Mouse (Mus musculus) hindbrain, embryonic 14.5 days (tissue): ENCODE measurements around the gene Neurl1b. TPM values are rescaled to one million over a fixed set of nuclear protein-coding genes. Genes with fewer than 3 reads are reported as not detected.

Experiments used
- ATAC-seq: fragments of 200-750 bp; cut with Nextera tagmentation; 2 replicates; pipeline ENCODE4 v1.8.0; 2017; ENCODE audit warnings: moderate number of reproducible peaks, mild to moderate bottlenecking, moderate TSS enrichment, moderate library complexity; ENCODE audit not compliant: low FRiP score
- DNase-seq: peaks from one replicate; pipeline ENCODE4 v3.0.0-alpha.2; 2015; ENCODE audit warnings: low spot score
- H3K27ac ChIP-seq: fragments of 300-500 bp; sonication (generic); 2 replicates; pipeline ENCODE4 v1.5.1; 2014; ENCODE audit warnings: mild to moderate bottlenecking, moderate library complexity
- H3K27me3 ChIP-seq: fragments of 300-500 bp; sonication (generic); 2 replicates; pipeline ENCODE4 v1.6.1; 2014; ENCODE audit warnings: mild to moderate bottlenecking, low read length, mixed read lengths; ENCODE audit not compliant: control insufficient read depth, insufficient read depth
- H3K36me3 ChIP-seq: fragments of 300-500 bp; sonication (generic); replicated peaks from 2 replicates; pipeline ENCODE4 v1.6.1; 2014; ENCODE audit not compliant: control insufficient read depth, insufficient read depth
- H3K4me1 ChIP-seq: fragments of 300-500 bp; sonication (generic); replicated peaks from 2 replicates; pipeline ENCODE4 v1.6.1; 2014; ENCODE audit warnings: antibody characterized with exemption, low read length, mixed read lengths; ENCODE audit not compliant: control insufficient read depth, insufficient read depth
- H3K4me2 ChIP-seq: fragments of 300-500 bp; sonication (generic); replicated peaks from 2 replicates; pipeline ENCODE4 v1.6.1; 2014; ENCODE audit warnings: mild to moderate bottlenecking, moderate library complexity
- H3K4me3 ChIP-seq: fragments of 300-500 bp; sonication (generic); replicated peaks from 2 replicates; pipeline ENCODE4 v1.5.1; 2014; ENCODE audit warnings: mild to moderate bottlenecking, low read length
- H3K9ac ChIP-seq: fragments of 300-500 bp; sonication (generic); 2 replicates; pipeline ENCODE4 v1.6.1; 2014
- H3K9me3 ChIP-seq: fragments of 300-500 bp; sonication (generic); 2 replicates; pipeline ENCODE4 v1.6.1; 2016; ENCODE audit warnings: low read length; ENCODE audit not compliant: control insufficient read depth
- WGBS: fragments of 180-500 bp; shearing (Covaris S2); extraction: QIAGEN DNeasy Blood & Tissue Kit; methylation state at CpG from one replicate; pipeline ENCODE4 v1.1.7; 2014; 5-methylcytosine and 5-hydroxymethylcytosine counted together
- polyA plus RNA-seq: library from polyadenylated mRNA; unstranded; fragments of >200 nt; fragmentation: Nextera tagmentation; extraction: Ambion mirVana; gene quantifications from 2 replicates; pipeline ENCODE4 v1.2.1, GENCODE M21; 2014

Neurl1b gene
- polyA plus RNA-seq, 1 experiment from 2014 or later = 1.9 TPM

GRCm38 (mm10) chr17:26389241-26389640, 25.4 kb upstream of the Neurl1b start:
- DNase-seq = no peak
- Histone ChIP-seq H3K4me2 (no peak overlapping the region), H3K27me3 (no peaks in the 10 kb centered on the region), H3K27ac (no peak overlapping the region), H3K9me3 (no peaks in the 10 kb centered on the region), H3K9ac (no peak overlapping the region), H3K4me1 (no peaks in the 10 kb centered on the region), H3K4me3 (no peak overlapping the region), H3K36me3 (no peaks in the 10 kb centered on the region)
- no peak for ATAC-seq
- 87% methylated on average over 9 of the region's 9 CpGs for WGBS

DNA sequence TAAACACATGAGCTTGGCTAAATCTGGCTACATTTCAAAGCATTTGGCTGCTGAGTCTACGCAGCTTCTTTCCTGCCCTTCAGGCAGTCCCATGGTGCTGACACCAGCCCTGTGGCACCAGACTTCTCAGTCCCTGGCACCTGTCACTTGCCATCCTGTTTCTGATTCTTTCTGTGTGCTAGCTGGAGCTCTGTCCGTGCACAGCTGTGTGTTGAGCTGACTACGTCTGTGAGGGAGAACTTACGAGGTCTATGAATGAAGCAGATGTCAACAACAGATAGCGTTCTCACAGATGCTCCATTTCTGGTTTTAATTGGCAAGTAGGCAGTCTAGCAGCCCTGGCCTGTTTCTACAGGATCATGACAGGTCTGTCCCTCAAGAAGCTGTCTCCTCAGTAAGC, 24.0 kb upstream of the Neurl1b start:
- Histone ChIP-seq H3K36me3 (no peaks in the 10 kb centered on the region), H3K9ac (no peak overlapping the region), H3K9me3 (no peaks in the 10 kb centered on the region), H3K27me3 (no peaks in the 10 kb centered on the region), H3K4me2 (no peak overlapping the region), H3K4me1 (no peaks in the 10 kb centered on the region), H3K27ac (no peak overlapping the region), H3K4me3 (no peak overlapping the region)
- DNase-seq = no peak
- WGBS = 63% methylated on average over 5 of the region's 5 CpGs
- ATAC-seq = no peak

- Histone ChIP-seq H3K27me3 (no peaks in the 10 kb centered on the region), H3K4me2 (no peak overlapping the region), H3K4me3 (no peak overlapping the region), H3K4me1 (no peaks in the 10 kb centered on the region), H3K27ac (no peak overlapping the region), H3K9me3 (no peaks in the 10 kb centered on the region), H3K36me3 (no peaks in the 10 kb centered on the region), H3K9ac (no peak overlapping the region)
- DNase-seq = no peak
- ATAC-seq = no peak
- 86% methylated on average over 7 of the region's 7 CpGs for WGBS
These were observed 22.3 kb upstream of the Neurl1b start for GRCm38 (mm10) chr17:26392355-26392754.

DNA sequence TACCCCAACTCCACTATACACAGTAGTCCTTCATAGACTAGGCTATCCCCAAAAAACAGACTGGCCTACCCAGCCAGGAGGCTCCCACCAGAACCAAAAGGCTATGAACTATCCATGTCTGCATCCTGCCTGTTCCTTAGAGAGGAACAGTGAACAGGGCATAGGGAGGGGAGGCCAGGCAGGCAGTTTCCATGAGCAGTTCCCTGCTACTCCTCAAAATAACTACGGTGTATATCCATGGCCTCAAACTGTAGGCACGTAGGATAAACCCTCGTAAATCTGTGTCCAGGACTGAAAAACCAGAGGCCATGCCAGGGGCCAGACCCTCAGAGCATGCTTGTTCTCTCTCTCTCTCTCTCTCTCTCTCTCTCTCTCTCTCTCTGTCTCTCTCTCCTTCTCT, 17.9 kb upstream of the Neurl1b start:
- no peak overlapping the region for H3K9ac ChIP-seq
- no peak overlapping the region for H3K27ac ChIP-seq
- H3K4me3 ChIP-seq = no peak overlapping the region
- H3K4me1 ChIP-seq = no peaks in the 10 kb centered on the region
- 79% methylated on average over 3 of the region's 3 CpGs for WGBS
- H3K4me2 ChIP-seq = no peak overlapping the region
- no peak for DNase-seq
- no peaks in the 10 kb centered on the region for H3K27me3 ChIP-seq
- ATAC-seq = no peak
- H3K9me3 ChIP-seq = no peaks in the 10 kb centered on the region
- no peaks in the 10 kb centered on the region for H3K36me3 ChIP-seq

DNA sequence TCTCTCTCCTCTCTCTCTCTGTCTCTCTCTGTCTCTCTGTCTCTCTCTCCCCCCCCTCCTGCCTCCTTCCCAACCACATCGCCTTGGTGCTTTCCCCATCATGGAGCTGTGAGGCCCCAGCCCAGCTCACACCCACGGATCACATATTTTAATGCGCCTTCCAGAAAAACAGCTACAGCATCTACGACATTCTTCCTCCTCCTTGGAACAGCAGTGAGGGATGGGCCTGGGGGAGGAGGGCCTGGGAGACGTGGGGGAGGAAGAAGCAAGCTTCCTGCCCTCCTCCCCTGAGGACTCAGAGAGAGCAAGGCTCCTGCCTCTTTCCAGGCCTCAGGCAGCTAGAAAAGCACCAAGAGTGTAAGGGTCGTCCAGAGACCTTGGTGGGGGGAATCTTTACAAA, 17.3 kb upstream of the Neurl1b start:
- Histone ChIP-seq H3K4me2 (no peak overlapping the region), H3K27ac (no peak overlapping the region), H3K9me3 (no peaks in the 10 kb centered on the region), H3K4me1 (no peaks in the 10 kb centered on the region), H3K9ac (no peak overlapping the region), H3K27me3 (no peaks in the 10 kb centered on the region), H3K4me3 (no peak overlapping the region), H3K36me3 (no peaks in the 10 kb centered on the region)
- ATAC-seq = no peak
- DNase-seq = no peak
- 58% methylated on average over 6 of the region's 6 CpGs for WGBS

DNA sequence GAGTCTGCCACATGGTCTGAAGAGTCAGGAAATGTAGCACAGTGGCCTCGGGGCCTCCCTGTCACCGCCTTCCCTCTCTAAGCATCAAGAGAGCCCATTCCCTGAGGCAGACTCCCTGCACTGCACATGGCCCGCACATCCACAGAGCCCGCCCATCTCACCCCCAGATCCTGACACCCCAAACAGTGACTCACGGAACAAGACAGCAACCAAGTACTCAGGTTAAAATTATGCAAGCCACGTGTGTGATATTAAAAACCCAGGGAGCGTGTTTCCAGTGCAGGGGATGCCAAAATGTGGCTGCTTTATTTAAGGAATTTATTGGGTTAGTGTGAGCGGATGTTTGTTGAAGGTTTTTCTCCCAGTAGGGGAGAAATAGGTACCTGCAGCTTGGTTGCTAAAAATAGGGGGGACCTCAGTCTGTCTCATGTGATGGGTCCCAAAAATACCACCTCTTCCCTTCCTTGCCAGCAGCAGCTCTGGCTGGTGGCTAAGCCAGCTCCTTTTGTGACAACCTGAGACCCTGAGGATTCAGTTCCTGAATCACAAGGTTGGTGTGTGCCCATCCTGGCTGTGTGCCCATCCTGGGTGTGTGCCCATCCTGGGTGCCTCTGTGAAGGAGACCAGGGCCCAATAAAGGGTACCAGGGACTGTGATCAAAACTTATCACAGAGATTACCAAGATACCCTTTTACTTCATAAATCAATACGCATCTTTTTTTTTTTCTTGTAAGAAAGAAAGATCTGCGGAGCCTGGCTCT, 9.1 kb upstream of the Neurl1b start:
- Histone ChIP-seq H3K4me1 (no peaks in the 10 kb centered on the region), H3K27me3 (no peaks in the 10 kb centered on the region; the same call in 1 of the 2 replicates), H3K36me3 (no peaks in the 10 kb centered on the region), H3K9me3 (no peaks in the 10 kb centered on the region), H3K4me2 (no peak overlapping the region), H3K27ac (no peak overlapping the region), H3K4me3 (no peak overlapping the region), H3K9ac (no peak overlapping the region)
- WGBS = 87% methylated on average over 10 of the region's 10 CpGs
- ATAC-seq (no peak), DNase-seq (no peak)

DNA sequence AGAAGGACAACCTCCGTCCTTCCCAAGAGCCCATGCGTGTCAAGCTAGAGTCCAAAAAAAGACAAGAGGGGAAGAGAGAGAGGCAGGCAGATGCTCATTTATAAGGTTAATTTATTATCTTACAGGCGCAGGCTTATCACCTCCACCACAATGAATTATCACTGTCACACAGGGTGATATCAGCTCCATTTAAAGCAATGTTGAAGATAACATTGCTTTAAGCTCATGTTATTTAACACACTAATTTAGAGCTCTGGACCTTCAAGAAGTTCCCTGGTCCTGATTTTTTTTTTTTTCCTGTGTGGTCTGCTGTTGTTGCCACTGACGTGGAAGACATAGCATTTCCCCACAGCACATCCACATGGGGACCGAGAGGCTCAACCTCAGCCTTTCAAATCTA, 1.7 kb upstream of the Neurl1b start:
- Histone ChIP-seq H3K27me3 (peaks cover 11% of the 10 kb centered on the region), H3K36me3 (no peaks in the 10 kb centered on the region), H3K9ac (no peak overlapping the region), H3K9me3 (no peaks in the 10 kb centered on the region), H3K4me2 (no peak overlapping the region), H3K27ac (no peak overlapping the region), H3K4me1 (peaks cover 7% of the 10 kb centered on the region), H3K4me3 (no peak overlapping the region)
- 82% methylated on average over 5 of the region's 5 CpGs for WGBS
- ATAC-seq = no peak
- no peak for DNase-seq

- 21% methylated on average over 5 of the region's 5 CpGs for WGBS
- ATAC-seq (no peak), DNase-seq (no peak)
- H3K27me3 ChIP-seq = peaks cover 11% of the 10 kb centered on the region
- H3K36me3 ChIP-seq = no peaks in the 10 kb centered on the region
- H3K27ac ChIP-seq = no peak overlapping the region
- peaks cover 7% of the 10 kb centered on the region for H3K4me1 ChIP-seq
- H3K9ac ChIP-seq = peak overlapping the region; percentile 85
- H3K9me3 ChIP-seq = no peaks in the 10 kb centered on the region
- peak overlapping the region; percentile 64 for H3K4me2 ChIP-seq
- peak overlapping the region; percentile 87 for H3K4me3 ChIP-seq
These were observed 476 bp upstream of the Neurl1b start for GRCm38 (mm10) chr17:26414184-26414522.

DNA sequence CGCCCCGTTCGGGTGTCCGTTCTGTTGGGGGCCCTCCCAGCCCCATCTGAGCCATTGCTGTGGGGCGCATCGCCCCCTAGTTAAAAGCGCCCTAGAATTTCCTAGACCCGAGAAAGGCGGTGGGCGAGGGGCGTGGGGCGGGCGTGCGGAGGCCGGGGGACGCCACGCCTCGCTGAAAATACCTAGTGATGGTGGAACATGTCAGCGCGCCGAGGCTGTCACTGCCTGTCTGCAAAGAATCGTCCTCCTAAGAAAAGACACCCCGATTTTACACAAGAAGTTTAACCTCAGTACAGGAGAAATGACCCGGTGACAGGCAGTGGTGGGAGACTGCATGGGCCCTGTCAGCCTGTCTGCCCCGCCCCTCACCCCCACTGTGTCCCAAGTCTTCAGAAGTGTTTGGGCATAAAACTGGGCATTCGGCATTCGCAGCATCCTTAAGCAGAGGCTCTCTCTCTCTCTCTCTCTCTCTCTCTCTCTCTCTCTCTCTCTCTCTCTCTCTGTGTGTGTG, 781 bp downstream of the Neurl1b start:
- no peaks in the 10 kb centered on the region for H3K36me3 ChIP-seq
- H3K4me1 ChIP-seq = peaks cover 7% of the 10 kb centered on the region
- peak overlapping the region; percentile 85 for H3K9ac ChIP-seq
- 0 out of 2 replicates have a peak overlapping the region, but pooled peaks have one; percentile 45 for H3K27ac ChIP-seq
- peak overlapping the region; percentile 64 for H3K4me2 ChIP-seq
- peaks cover 11% of the 10 kb centered on the region for H3K27me3 ChIP-seq
- H3K9me3 ChIP-seq = no peaks in the 10 kb centered on the region
- peak overlapping the region; percentile 87 for H3K4me3 ChIP-seq
- DNase-seq = no peak
- 0 out of 2 replicates have a peak, but pooled peaks have one; percentile 22 for ATAC-seq
- WGBS = 1% methylated on average over 27 of the region's 27 CpGs
